Mouse (Mus musculus) lung, adult 2 months (tissue): Measurements from ENCODE around the gene Zfp646.

ENCODE experiments used
- CTCF ChIP-seq: fragments of 200-500 bp; IDR thresholded peaks from 2 replicates; pipeline ENCODE4 v1.5.1; 2011; ENCODE audit warnings: mild to moderate bottlenecking, low read length, control low read depth; ENCODE audit not compliant: insufficient read depth
- POLR2A ChIP-seq: fragments of 200-500 bp; IDR thresholded peaks from 2 replicates; pipeline ENCODE4 v1.6.1; 2011; ENCODE audit warnings: low read depth, mild to moderate bottlenecking, control low read depth, low read length, borderline replicate concordance; ENCODE audit errors: extremely low read depth

DNA sequence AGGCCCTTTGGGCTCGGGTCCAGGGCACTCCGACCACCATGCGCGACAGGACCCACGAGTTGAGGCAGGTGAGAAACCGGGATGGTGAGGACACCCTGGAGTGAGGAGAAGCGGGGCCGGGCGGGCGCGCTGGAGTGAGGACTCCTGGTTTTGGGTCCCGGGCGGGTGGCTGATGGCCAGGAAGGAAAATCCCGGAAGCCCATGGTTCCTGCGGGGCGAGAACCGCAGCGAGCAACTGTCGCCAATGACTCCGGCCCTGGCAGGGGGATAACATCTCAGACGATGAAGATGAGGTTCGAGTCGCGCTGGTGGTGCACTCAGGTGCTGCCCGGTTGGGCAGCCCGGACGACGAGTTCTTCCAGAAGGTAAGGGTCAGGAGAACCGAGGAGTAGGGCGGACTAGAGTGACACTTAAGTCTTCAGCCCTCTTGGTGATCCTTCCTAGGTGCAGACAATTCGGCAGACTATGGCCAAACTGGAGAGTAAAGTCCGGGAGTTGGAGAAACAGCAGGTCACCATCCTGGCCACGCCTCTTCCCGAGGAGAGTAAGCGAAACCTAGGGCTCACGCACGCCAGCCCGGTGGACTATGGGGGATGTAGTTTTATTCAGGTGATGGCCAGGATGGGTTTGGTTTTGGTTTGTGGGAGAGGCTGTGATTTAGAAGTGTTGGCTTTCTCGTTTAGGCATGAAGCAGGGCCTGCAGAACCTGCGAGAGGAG is 33.9 kb upstream of the Zfp646 start:
- TF ChIP-seq CTCF (no peak), POLR2A (peak; percentile 90; the same call in 1 of the 2 replicates)
